Mouse (Mus musculus): ENCODE results near the gene 1700001C02Rik.

Gene 1700001C02Rik

GRCm38 (mm10) chr5:30494606-30495005 lies 28.8 kb downstream of the 1700001C02Rik start:
- DNase-seq (ENCODE audit: low read depth, low spot score): no peak

GRCm38 (mm10) chr5:30495288-30495687 lies 29.4 kb downstream of the 1700001C02Rik start:
- DNase-seq (ENCODE audit: low read depth, low spot score): peak; percentile 61

DNA sequence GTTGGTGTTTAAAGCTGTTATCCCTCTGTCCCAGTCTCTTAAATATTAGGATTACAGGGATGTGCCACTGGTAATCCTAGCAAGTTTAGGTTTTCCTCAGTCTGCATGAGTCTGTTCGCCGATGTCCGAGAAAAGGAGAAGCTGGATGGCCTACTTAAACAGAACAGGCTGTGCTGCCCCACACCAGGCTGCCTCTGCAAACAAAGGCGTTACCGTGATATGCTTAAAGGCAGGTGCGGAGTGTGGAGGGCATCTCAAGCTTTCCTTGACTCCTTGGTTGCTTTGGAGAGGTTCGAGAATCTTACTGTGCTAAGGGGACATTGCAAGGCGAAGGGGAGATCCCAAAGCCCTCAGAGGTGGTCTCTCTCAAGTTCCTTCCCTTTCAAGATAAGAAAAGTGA lies 31.0 kb downstream of the 1700001C02Rik start:
- DNase-seq (ENCODE audit: low read depth, low spot score): no peak

- DNase-seq (ENCODE audit: low read depth, low spot score): no peak
Observed at GRCm38 (mm10) chr5:30497299-30497698, 31.5 kb downstream of the 1700001C02Rik start.

GRCm38 (mm10) chr5:30513111-30513510 lies 47.3 kb downstream of the 1700001C02Rik start:
- DNase-seq (ENCODE audit: low read depth, low spot score): no peak

GRCm38 (mm10) chr5:30516376-30516775 lies 50.5 kb downstream of the 1700001C02Rik start:
- peak; percentile 79 for DNase-seq (ENCODE audit: low read depth, low spot score)

GRCm38 (mm10) chr5:30518108-30518507 lies 52.3 kb downstream of the 1700001C02Rik start:
- DNase-seq (ENCODE audit: low read depth, low spot score): no peak

DNA sequence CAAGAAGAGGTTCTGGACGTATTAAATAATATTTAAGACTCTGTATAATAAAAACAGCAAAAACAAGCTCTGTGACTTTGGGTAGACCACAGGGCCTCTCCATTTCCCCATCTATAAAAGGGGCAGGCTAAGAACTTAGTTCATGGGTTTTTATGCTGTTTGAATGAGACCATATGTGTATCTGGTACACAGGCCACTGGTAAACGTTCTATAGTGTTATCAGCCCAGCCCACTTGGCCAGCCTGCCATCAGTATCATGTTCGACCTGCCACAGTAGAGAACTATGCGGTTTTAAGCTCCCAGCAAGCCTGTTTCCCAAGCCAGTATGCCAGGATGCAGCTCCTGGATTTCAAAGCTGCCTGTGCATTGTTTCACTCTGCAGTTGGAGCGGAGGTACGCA lies 52.7 kb downstream of the 1700001C02Rik start:
- DNase-seq (ENCODE audit: low read depth, low spot score): no peak

- DNase-seq (ENCODE audit: low read depth, low spot score): no peak
Observed at GRCm38 (mm10) chr5:30519494-30519893, 53.6 kb downstream of the 1700001C02Rik start.

- DNase-seq (ENCODE audit: low read depth, low spot score): no peak
Observed at GRCm38 (mm10) chr5:30520214-30520732, 54.4 kb downstream of the 1700001C02Rik start.

DNA sequence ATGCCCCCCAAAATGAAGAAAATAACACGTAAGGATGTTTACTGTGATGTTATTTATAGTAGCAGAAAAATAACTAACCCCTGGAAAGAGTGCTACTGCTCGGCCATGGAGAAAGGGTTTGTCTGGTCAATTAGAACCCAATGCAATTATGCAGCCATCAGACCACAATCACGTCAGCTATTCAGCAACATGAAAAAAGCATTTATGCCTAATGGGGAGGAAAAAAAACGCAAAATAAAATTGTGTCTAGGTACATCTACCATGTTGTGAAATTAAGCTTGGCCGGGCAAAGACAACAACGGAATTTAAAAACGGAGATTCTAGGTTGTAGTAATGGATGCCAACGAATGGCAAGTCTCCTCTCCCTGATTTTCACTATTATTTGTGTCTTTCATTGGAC lies 56.6 kb downstream of the 1700001C02Rik start:
- no peak for DNase-seq (ENCODE audit: low read depth, low spot score)

GRCm38 (mm10) chr5:30523131-30523530 lies 57.3 kb downstream of the 1700001C02Rik start:
- DNase-seq (ENCODE audit: low read depth, low spot score): no peak

- no peak for DNase-seq (ENCODE audit: low read depth, low spot score)
Observed at GRCm38 (mm10) chr5:30524213-30524612, 58.4 kb downstream of the 1700001C02Rik start.

- no peak for DNase-seq (ENCODE audit: low read depth, low spot score)
Observed at GRCm38 (mm10) chr5:30525920-30526836, 60.3 kb downstream of the 1700001C02Rik start.

DNA sequence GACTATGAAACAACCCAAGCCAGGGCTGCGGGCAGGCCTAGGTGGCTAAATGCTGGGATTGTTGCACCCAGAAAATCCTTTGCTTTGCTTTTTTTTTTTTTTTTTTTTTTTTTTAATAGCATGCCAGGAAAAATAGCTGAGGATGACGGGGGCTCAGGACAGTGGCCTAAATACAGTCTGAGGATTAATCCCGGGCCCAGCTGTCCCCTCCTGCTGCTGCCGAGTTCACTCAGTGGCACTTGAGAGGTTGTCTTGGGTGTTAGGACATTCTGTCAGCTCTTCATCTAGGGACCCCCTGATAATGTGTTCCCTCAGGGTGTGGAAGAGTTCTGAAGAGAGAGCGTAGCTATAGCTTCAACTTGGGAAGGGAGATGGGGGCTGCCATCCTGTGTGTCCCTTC lies 61.3 kb downstream of the 1700001C02Rik start:
- DNase-seq (ENCODE audit: low read depth, low spot score): no peak

GRCm38 (mm10) chr5:30528906-30529305 lies 63.1 kb downstream of the 1700001C02Rik start:
- DNase-seq (ENCODE audit: low read depth, low spot score): no peak
